In genomic region chr5:77123597-77123996, GRCm38 (mm10) we compare ENCODE assay signal across 1 mouse cellular context.
TF ChIP-seq lines count a peak whose summit lies in the region.

No protein-coding gene starts in this region.

TF ChIP-seq in CH12.LX, 34 proteins besides CTCF, POLR2A, EP300 and RAD21 (continued from another document):
- TF ChIP-seq ZNF384 (IDR thresholded peaks at IDR 0.05; ENCODE audit: low read depth, low read length) (no peak), ETS1 (conservative IDR thresholded peaks at IDR 0.05; ENCODE audit: low read depth, low read length) (no peak)
